In the genomic region with DNA sequence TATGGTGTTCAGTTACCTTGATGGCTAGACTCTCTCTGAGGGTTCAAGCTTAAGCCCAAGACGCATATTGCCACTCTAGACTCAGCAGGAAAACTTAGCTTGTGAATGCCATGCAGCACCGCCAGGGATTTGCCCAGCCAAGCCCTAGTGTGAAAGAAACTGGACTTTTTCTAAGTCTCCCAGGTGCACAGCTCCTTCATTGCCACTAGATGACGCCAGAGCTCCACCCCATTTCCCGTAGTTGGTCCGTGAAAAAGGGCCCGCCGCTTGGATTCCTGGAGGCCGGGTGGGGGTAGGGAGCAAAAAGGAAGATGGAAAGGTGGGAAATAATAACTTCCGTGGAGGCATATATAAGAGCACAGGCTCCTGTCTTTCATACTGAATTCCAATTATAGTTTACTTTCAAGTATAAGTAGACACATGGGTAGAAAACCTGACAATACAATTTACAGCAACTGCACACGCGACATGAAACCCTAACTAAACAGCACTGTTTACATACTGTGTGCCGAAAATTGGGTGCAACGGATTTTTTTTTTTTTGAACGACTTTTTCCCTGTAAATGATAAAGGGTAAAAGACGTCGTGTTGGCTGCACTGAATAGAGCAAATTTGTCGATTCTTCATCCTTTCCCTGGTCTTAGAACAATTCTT, we compare ENCODE assay signal across 9 mouse cellular contexts. TPM values are rescaled to one million over a fixed set of nuclear protein-coding genes. Genes with fewer than 3 reads are reported as not detected.
A peak's percentile ranks its signal among the peaks of the same experiment; 100 is the strongest.
DNase-seq lines count a peak whose midpoint lies in the region; ATAC-seq lines count a peak whose summit lies in the region.
"Had no signal": no experiment of that assay in that cellular context is flagged by ENCODE, and none has a peak within 500 bp of the region (broad histone marks: within the 10 kb centered on the region; RNA-seq: fewer than 3 reads in every experiment).

No protein-coding gene starts in this region.

- H3K4me3 ChIP-seq in megakaryocyte, embryonic 14.5 days (replicated peaks) = peak overlapping the region; percentile 57
- H3K4me3 ChIP-seq in embryonic facial prominence, embryonic 15.5 days (replicated peaks) = peak overlapping the region; percentile 25
- no peak overlapping the region for H3K4me3 ChIP-seq in hindbrain, embryonic 11.5 days (ENCODE audit: low read depth, low read length)
- H3K4me3 ChIP-seq in limb, embryonic 10.5 days = no peak overlapping the region
- no peak overlapping the region for H3K4me3 ChIP-seq in midbrain, embryonic 14.5 days (replicated peaks; ENCODE audit: low read depth, low read length)
- H3K4me3 ChIP-seq: erythroblast, embryonic 14.5 days had no signal

- no peak for ATAC-seq in megakaryocyte, adult 5-6 weeks (ENCODE audit: poor library complexity, severe bottlenecking)
- ATAC-seq in embryonic facial prominence, embryonic 15.5 days (ENCODE audit: insufficient number of reproducible peaks, low FRiP score, low TSS enrichment, low read depth) = no peak
- peak; percentile 64 for ATAC-seq in hindbrain, embryonic 11.5 days (ENCODE audit: low FRiP score)
- ATAC-seq in midbrain, embryonic 14.5 days (ENCODE audit: low FRiP score, low TSS enrichment) = peak; percentile 66; the same call in 1 of the 2 replicates

- H3K36me3 ChIP-seq in megakaryocyte, embryonic 14.5 days (replicated peaks; ENCODE audit: low read length) = no peaks in the 10 kb centered on the region
- no peaks in the 10 kb centered on the region for H3K36me3 ChIP-seq in embryonic facial prominence, embryonic 15.5 days
- H3K36me3 ChIP-seq in hindbrain, embryonic 11.5 days (ENCODE audit: control insufficient read depth, insufficient read depth, low read length) = no peaks in the 10 kb centered on the region
- H3K36me3 ChIP-seq in limb, embryonic 10.5 days = no peaks in the 10 kb centered on the region
- H3K36me3 ChIP-seq in midbrain, embryonic 14.5 days (ENCODE audit: control insufficient read depth, insufficient read depth, low read length) = no peaks in the 10 kb centered on the region

- peak overlapping the region; percentile 43 for H3K4me2 ChIP-seq in embryonic facial prominence, embryonic 15.5 days (replicated peaks)
- no peak overlapping the region for H3K4me2 ChIP-seq in hindbrain, embryonic 11.5 days (replicated peaks; ENCODE audit: low read depth, low read length)
- H3K4me2 ChIP-seq in midbrain, embryonic 14.5 days (ENCODE audit: low read length) = peak overlapping the region; percentile 43

- peak; percentile 73 for DNase-seq in R1 (ENCODE audit: low read depth, low spot score)
- DNase-seq in hindbrain, embryonic 11.5 days (ENCODE audit: low spot score) = peak; percentile 85
- DNase-seq in limb, embryonic 10.5 days (ENCODE audit: low spot score) = peak; percentile 87
- DNase-seq in midbrain, embryonic 14.5 days = peak; percentile 89
- DNase-seq in c-Kit-positive CD71-positive TER-119-positive erythroid progenitor cells, embryonic 14.5 days (ENCODE audit: low spot score) = no peak

- H3K9ac ChIP-seq in embryonic facial prominence, embryonic 15.5 days = no peak overlapping the region
- H3K9ac ChIP-seq in hindbrain, embryonic 11.5 days (ENCODE audit: low read depth, low read length) = no peak overlapping the region
- no peak overlapping the region for H3K9ac ChIP-seq in midbrain, embryonic 14.5 days (replicated peaks; ENCODE audit: low read length)

- no peak overlapping the region for H3K27ac ChIP-seq in embryonic facial prominence, embryonic 15.5 days (replicated peaks)
- no peak overlapping the region for H3K27ac ChIP-seq in hindbrain, embryonic 11.5 days (ENCODE audit: low read depth, low read length)
- no peak overlapping the region for H3K27ac ChIP-seq in limb, embryonic 10.5 days
- no peak overlapping the region for H3K27ac ChIP-seq in midbrain, embryonic 14.5 days (replicated peaks; ENCODE audit: low read depth, low read length)

- whole genome bisulfite sequencing in embryonic facial prominence, embryonic 15.5 days = 11% methylated on average over 17 of the region's 17 CpGs
- WGBS in hindbrain, embryonic 11.5 days = 20% methylated on average over 17 of the region's 17 CpGs
- 21% methylated on average over 17 of the region's 17 CpGs for WGBS in limb, embryonic 10.5 days
- WGBS in midbrain, embryonic 14.5 days = 24% methylated on average over 17 of the region's 17 CpGs

- H3K27me3 ChIP-seq in megakaryocyte, embryonic 14.5 days (replicated peaks) = peaks cover 47% of the 10 kb centered on the region
- H3K27me3 ChIP-seq in embryonic facial prominence, embryonic 15.5 days = 0 out of 2 replicates have a peak, but pooled peaks cover 10% of the 10 kb centered on the region
- H3K27me3 ChIP-seq in hindbrain, embryonic 11.5 days (ENCODE audit: control insufficient read depth, insufficient read depth, low read length) = no peaks in the 10 kb centered on the region
- H3K27me3 ChIP-seq in limb, embryonic 10.5 days (ENCODE audit: low read depth, poor library complexity, severe bottlenecking) = peaks cover 58% of the 10 kb centered on the region
- H3K27me3 ChIP-seq in midbrain, embryonic 14.5 days (ENCODE audit: control insufficient read depth, insufficient read depth, low read length) = no peaks in the 10 kb centered on the region

- H3K4me1 ChIP-seq in megakaryocyte, embryonic 14.5 days = peaks cover 11% of the 10 kb centered on the region
- H3K4me1 ChIP-seq in embryonic facial prominence, embryonic 15.5 days = peaks cover 10% of the 10 kb centered on the region; the same call in 1 of the 2 replicates
- H3K4me1 ChIP-seq in hindbrain, embryonic 11.5 days (replicated peaks; ENCODE audit: control insufficient read depth, insufficient read depth, low read length) = no peaks in the 10 kb centered on the region
- H3K4me1 ChIP-seq in limb, embryonic 10.5 days = peaks cover 13% of the 10 kb centered on the region
- H3K4me1 ChIP-seq in midbrain, embryonic 14.5 days (ENCODE audit: control insufficient read depth, insufficient read depth, low read length) = no peaks in the 10 kb centered on the region

- H3K9me3 ChIP-seq in megakaryocyte, embryonic 14.5 days = no peaks in the 10 kb centered on the region
- no peaks in the 10 kb centered on the region for H3K9me3 ChIP-seq in embryonic facial prominence, embryonic 15.5 days (replicated peaks)
- no peaks in the 10 kb centered on the region for H3K9me3 ChIP-seq in hindbrain, embryonic 11.5 days (ENCODE audit: control insufficient read depth, low read length)
- H3K9me3 ChIP-seq in limb, embryonic 10.5 days (replicated peaks) = no peaks in the 10 kb centered on the region
- H3K9me3 ChIP-seq in midbrain, embryonic 14.5 days (ENCODE audit: control insufficient read depth, low read length) = no peaks in the 10 kb centered on the region

RNA-seq across cellular contexts. Expression of gene Foxc1, which starts 13.8 kb away (rescaled TPM):
- polyA plus RNA-seq in megakaryocyte, embryonic 14.5 days (2012; ENCODE audit: insufficient read depth, low replicate concordance) = 0.17 and 0.74 TPM in 2 replicates
- total RNA-seq in megakaryocyte, adult 5-6 weeks (2015) = 0.18 and 0.30 TPM in 2 replicates
- 0.07 and 0.28 TPM in 2 replicates for total RNA-seq in megakaryocyte, adult 5-6 weeks (2017)
- 1.8 and 2.0 TPM in 2 replicates for polyA plus RNA-seq in embryonic facial prominence, embryonic 15.5 days (2015; fragmentation: Nextera tagmentation; extraction: Ambion mirVana)
- 5.6 and 6.1 TPM in 2 replicates for polyA plus RNA-seq in hindbrain, embryonic 11.5 days (2014; fragmentation: Nextera tagmentation; extraction: Ambion mirVana)
- polyA plus RNA-seq in limb, embryonic 10.5 days (2016; fragmentation: Nextera tagmentation; extraction: Ambion mirVana) = 0.74 and 1.8 TPM in 2 replicates
- polyA plus RNA-seq in midbrain, embryonic 14.5 days (2014; fragmentation: Nextera tagmentation; extraction: Ambion mirVana) = 0.72 and 1.7 TPM in 2 replicates
- polyA plus RNA-seq: erythroblast, embryonic 14.5 days had no signal

Comparison
In these comparisons a context has a peak if more than half of its experiments do, and no peak if none do; other contexts are left out.
1. H3K4me3 ChIP-seq: peak in megakaryocyte, embryonic 14.5 days (single experiment) and embryonic facial prominence, embryonic 15.5 days (single experiment); none in hindbrain, embryonic 11.5 days (single experiment), limb, embryonic 10.5 days (single experiment) and midbrain, embryonic 14.5 days (single experiment).
2. ATAC-seq: peak in hindbrain, embryonic 11.5 days (single experiment) and midbrain, embryonic 14.5 days (single experiment); none in megakaryocyte, adult 5-6 weeks (single experiment) and embryonic facial prominence, embryonic 15.5 days (single experiment).